Mouse (Mus musculus) CH12.LX (cell line): ENCODE results near the gene Fosl1. TPM values are rescaled to one million over a fixed set of nuclear protein-coding genes. Genes with fewer than 3 reads are reported as not detected.
A peak's percentile ranks its signal among the peaks of the same experiment; 100 is the strongest.

Source experiments
- DNase-seq: peaks from one replicate; pipeline ENCODE4 v3.0.0-alpha.2; 2013; ENCODE audit errors: extremely low read depth
- H3K27ac ChIP-seq: 2 replicates; pipeline ENCODE4 v1.5.1; 2012; ENCODE audit warnings: low read depth, mild to moderate bottlenecking, control low read depth, moderate library complexity; ENCODE audit not compliant: insufficient read depth
- H3K27me3 ChIP-seq: replicated peaks from 2 replicates; pipeline ENCODE3; 2012; ENCODE audit warnings: inconsistent platforms
- H3K36me3 ChIP-seq, 2 experiments: replicated peaks in 1 of 2; 2 replicates each; pipeline versions ENCODE3 to v1.6.1; 2012; ENCODE audit warnings: inconsistent platforms in 1 of 2, low read length in 1 of 2, mild to moderate bottlenecking in 1 of 2, mixed read lengths in 1 of 2, moderate library complexity in 1 of 2; ENCODE audit not compliant: control insufficient read depth in 1 of 2, insufficient read depth in 1 of 2
- H3K4me1 ChIP-seq, 2 experiments: 2 replicates each; pipeline ENCODE4 v1.6.1; 2012; ENCODE audit warnings: inconsistent platforms in 1 of 2, moderate library complexity in 1 of 2; ENCODE audit not compliant: insufficient read depth in 2 of 2, control insufficient read depth in 1 of 2
- H3K4me2 ChIP-seq: 2 replicates; pipeline ENCODE4 v1.6.1; 2012; ENCODE audit warnings: low read depth, mild to moderate bottlenecking, control low read depth; ENCODE audit not compliant: poor library complexity, insufficient read depth, severe bottlenecking
- H3K4me3 ChIP-seq, 3 experiments: fragments of 150-350 bp in 1 of 3; sonication (generic) in 1 of 3; replicated peaks in 1 of 3; 2 replicates each; pipeline versions ENCODE3 to v1.5.1; 2011 to 2012; ENCODE audit warnings: low read depth in 2 of 3, low read length in 2 of 3, mild to moderate bottlenecking in 2 of 3, moderate library complexity in 2 of 3, control low read depth in 1 of 3, improper control_type of control experiment in 1 of 3, inconsistent platforms in 1 of 3, mixed read lengths in 1 of 3; ENCODE audit not compliant: poor library complexity in 1 of 3
- H3K79me2 ChIP-seq: replicated peaks from 2 replicates; pipeline ENCODE4 v1.6.1; 2012; ENCODE audit warnings: mild to moderate bottlenecking, moderate library complexity; ENCODE audit not compliant: control insufficient read depth, poor library complexity, insufficient read depth, severe bottlenecking; ENCODE audit errors: extremely low read depth
- H3K9ac ChIP-seq: 2 replicates; pipeline ENCODE4 v1.6.1; 2012; ENCODE audit warnings: low read depth, mild to moderate bottlenecking, control low read depth, moderate library complexity; ENCODE audit not compliant: insufficient read depth
- H3K9me3 ChIP-seq: replicated peaks from 2 replicates; pipeline ENCODE3; 2012; ENCODE audit warnings: low read length, inconsistent platforms, mixed read lengths
- CTCF ChIP-seq, 2 experiments: IDR thresholded peaks in 1 of 2; conservative IDR thresholded peaks in 1 of 2; 2 replicates each; pipeline ENCODE4 v1.5.1; 2011 to 2012; ENCODE audit warnings: low read depth in 2 of 2, low read length in 2 of 2, improper control_type of control experiment in 1 of 2, inconsistent platforms in 1 of 2, mild to moderate bottlenecking in 1 of 2, moderate library complexity in 1 of 2
- E2F4 ChIP-seq: IDR thresholded peaks from 2 replicates; pipeline ENCODE4 v1.6.1; 2011; ENCODE audit warnings: low read depth, low read length, improper control_type of control experiment; ENCODE audit not compliant: insufficient replicate concordance
- ELF1 ChIP-seq: IDR thresholded peaks from 2 replicates; pipeline ENCODE4 v1.6.1; 2014; ENCODE audit warnings: low read depth, mild to moderate bottlenecking, inconsistent platforms, low read length, improper control_type of control experiment
- IRF4 ChIP-seq: IDR thresholded peaks from 2 replicates; pipeline ENCODE4 v1.6.1; 2014; ENCODE audit warnings: low read depth, mild to moderate bottlenecking, inconsistent platforms, low read length, improper control_type of control experiment
- MAFK ChIP-seq: IDR thresholded peaks from 2 replicates; pipeline ENCODE4 v1.6.1; 2011; ENCODE audit warnings: low read length, improper control_type of control experiment; ENCODE audit not compliant: insufficient replicate concordance
- MEF2A ChIP-seq: IDR thresholded peaks from 2 replicates; pipeline ENCODE4 v1.6.1; 2014; ENCODE audit warnings: low read depth, mild to moderate bottlenecking, inconsistent platforms, low read length, improper control_type of control experiment, borderline replicate concordance
- MXI1 ChIP-seq: IDR thresholded peaks from 2 replicates; pipeline ENCODE4 v1.6.1; 2011; ENCODE audit warnings: mild to moderate bottlenecking, low read depth, low read length, improper control_type of control experiment
- NRF1 ChIP-seq: IDR thresholded peaks from 2 replicates; pipeline ENCODE4 v1.6.1; 2014; ENCODE audit warnings: low read depth, mild to moderate bottlenecking, inconsistent platforms, low read length, improper control_type of control experiment, moderate library complexity
- PAX5 ChIP-seq: IDR thresholded peaks from 2 replicates; pipeline ENCODE4 v1.6.1; 2012; ENCODE audit warnings: low read length, inconsistent platforms, mixed read lengths
- POLR2A ChIP-seq: IDR thresholded peaks from 2 replicates; pipeline ENCODE4 v1.6.1; 2011; ENCODE audit warnings: low read depth, mild to moderate bottlenecking, improper control_type of control experiment, low read length
- POLR2AphosphoS2 ChIP-seq: IDR thresholded peaks from 2 replicates; pipeline ENCODE4 v1.6.1; 2011; ENCODE audit warnings: low read depth, low read length, improper control_type of control experiment
- RAD21 ChIP-seq: IDR thresholded peaks from 2 replicates; pipeline ENCODE4 v1.6.1; 2011; ENCODE audit warnings: low read depth, mild to moderate bottlenecking, low read length, improper control_type of control experiment, moderate library complexity
- SIN3A ChIP-seq: IDR thresholded peaks from 2 replicates; pipeline ENCODE4 v1.6.1; 2012; ENCODE audit warnings: low read length, improper control_type of control experiment, inconsistent platforms
- TBP ChIP-seq: conservative IDR thresholded peaks from 2 replicates; pipeline ENCODE4 v1.6.1; 2011; ENCODE audit warnings: low read depth, low read length, improper control_type of control experiment
- TCF12 ChIP-seq: IDR thresholded peaks from 2 replicates; pipeline ENCODE4 v1.6.1; 2014; ENCODE audit warnings: low read depth, mild to moderate bottlenecking, inconsistent platforms, low read length, improper control_type of control experiment
- ZNF384 ChIP-seq: IDR thresholded peaks from 2 replicates; pipeline ENCODE4 v1.6.1; 2012; ENCODE audit warnings: low read depth, low read length, improper control_type of control experiment, inconsistent platforms
- dilution Hi-C: fragments of 300-500 bp; cut with MboI; formaldehyde crosslinking; loops from 2 replicates; pipeline ENCODE4 v1.14.3; 2020; ENCODE audit warnings: low sequenced_read_pairs; ENCODE audit not compliant: extremely low pct_unique_long_range_greater_than_20kb, extremely low pct_ligation_motif_present
- in situ Hi-C: fragments of 300-500 bp; cut with MboI; formaldehyde crosslinking; loops from 3 replicates; pipeline ENCODE4 v1.14.3; 2019; ENCODE audit warnings: low sequenced_read_pairs, low pct_ligation_motif_present, low pct_unique_long_range_greater_than_20kb, mixed read lengths
- polyA plus RNA-seq: library from polyadenylated mRNA; unstranded; fragments of >175 nt; gene quantifications from 2 replicates; pipeline ENCODE4 v1.2.1, GENCODE M21; 2012; ENCODE audit warnings: low read depth; ENCODE audit not compliant: insufficient read length
- total RNA-seq, 2 experiments: library from RNA; depleted of rRNA; stranded (reverse); fragments of 300-350 nt in 1 of 2; fragments of >200 nt in 1 of 2; gene quantifications; 2 replicates each; pipeline ENCODE4 v1.2.3; 2012 to 2014

Gene Fosl1
- total and polyA plus RNA-seq, 3 experiments, result not detected

GRCm38 (mm10) chr19:5495353-5496051 is 48.2 kb downstream of the Fosl1 start:
- Histone ChIP-seq H3K4me1 (peaks cover 4 to 14% of the 10 kb centered on the region in 2 experiments), H3K79me2 (peaks cover 24% of the 10 kb centered on the region), H3K4me3 (no peak overlapping the region), H3K9me3 (no peaks in the 10 kb centered on the region), H3K4me2 (no peak overlapping the region), H3K9ac (no peak overlapping the region), H3K27me3 (no peaks in the 10 kb centered on the region), H3K36me3 (peaks cover 51 to 70% of the 10 kb centered on the region in 2 experiments), H3K27ac (no peak overlapping the region)
- dilution Hi-C loops, result no loop called here
- DNase-seq, result no peak
- in situ Hi-C loops, result no loop called here
- TF ChIP-seq POLR2A (peak; percentile 23), POLR2AphosphoS2 (peak; percentile 60), NRF1 (no peak), ELF1 (no peak)

DNA sequence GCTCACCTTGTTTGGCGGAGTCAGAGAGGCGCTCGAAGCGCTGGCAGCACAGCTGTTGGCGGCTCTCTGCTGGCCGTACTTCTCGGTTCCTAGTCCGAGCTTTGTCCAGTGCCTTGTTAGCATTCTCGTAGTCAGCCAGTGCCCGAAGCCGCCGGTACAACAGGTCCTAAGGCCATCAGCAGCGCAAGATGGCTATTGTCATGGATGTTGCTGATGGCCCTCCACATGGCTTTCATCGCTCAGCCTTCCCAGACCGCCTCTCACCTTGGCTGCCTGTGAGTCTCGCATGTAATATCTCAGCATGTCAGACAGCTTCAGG is 48.7 kb downstream of the Fosl1 start:
- Histone ChIP-seq H3K4me1 (peaks cover 4 to 14% of the 10 kb centered on the region in 2 experiments), H3K9ac (no peak overlapping the region), H3K4me2 (no peak overlapping the region), H3K9me3 (no peaks in the 10 kb centered on the region), H3K27me3 (no peaks in the 10 kb centered on the region), H3K79me2 (peaks cover 24% of the 10 kb centered on the region), H3K4me3 (no peak overlapping the region), H3K36me3 (peaks cover 51 to 73% of the 10 kb centered on the region in 2 experiments)
- dilution Hi-C loops, result no loop called here
- peak; percentile 36; the same call in 1 of the 2 replicates for TF ChIP-seq POLR2AphosphoS2
- no peak for TF ChIP-seq TBP
- TF ChIP-seq TCF12, result no peak
- no peak for TF ChIP-seq E2F4
- TF ChIP-seq MXI1, result no peak
- no peak for TF ChIP-seq ZNF384
- TF ChIP-seq, all 38 proteins: peak for 1
- no peak overlapping the region for H3K27ac ChIP-seq
- in situ Hi-C loops, result no loop called here
- no peak for DNase-seq

DNA sequence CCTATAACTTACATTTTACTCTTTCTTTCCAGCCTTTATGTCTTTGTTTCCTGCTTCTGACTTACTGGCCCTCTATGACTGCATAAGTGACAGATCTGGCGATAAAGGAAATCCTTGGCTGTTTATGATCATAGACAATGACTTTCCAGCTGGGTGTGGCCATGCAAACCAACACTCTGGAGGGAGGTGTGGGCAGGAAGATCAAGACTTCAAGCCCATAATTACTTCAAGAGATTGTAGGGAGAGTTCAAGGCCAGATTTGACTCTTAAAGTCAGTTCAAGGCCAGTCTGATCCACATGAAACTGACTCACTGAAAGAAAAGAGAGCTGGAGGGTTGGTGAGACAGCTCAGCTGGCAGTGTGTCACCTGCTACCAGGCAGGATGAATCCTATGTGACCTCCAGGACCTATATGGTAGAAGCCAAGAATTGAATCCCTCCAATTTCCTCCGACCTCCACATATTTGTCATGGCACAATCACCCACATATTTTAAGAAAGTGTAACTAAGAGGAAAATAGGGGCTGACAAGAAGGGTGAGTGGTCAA is 53.1 kb downstream of the Fosl1 start:
- dilution Hi-C loops, result no loop called here
- H3K4me3 ChIP-seq, result no peak overlapping the region
- no peaks in the 10 kb centered on the region for H3K27me3 ChIP-seq
- no peaks in the 10 kb centered on the region for H3K9me3 ChIP-seq
- H3K27ac ChIP-seq, result no peak overlapping the region
- H3K4me2 ChIP-seq, result no peak overlapping the region
- TF ChIP-seq CTCF (conservative IDR thresholded peaks at IDR 0.05 in 1 of 2, IDR thresholded peaks at IDR 0.05 in 1 of 2; ENCODE audit: low read depth in 2 of 2, low read length in 2 of 2) (no peak), NRF1 (no peak), SIN3A (no peak), PAX5 (no peak), MAFK (no peak), ZNF384 (no peak), MEF2A (no peak), RAD21 (no peak), IRF4 (no peak)
- TF ChIP-seq, all 38 proteins: peak for 0
- H3K4me1 ChIP-seq, result no peaks in the 10 kb centered on the region; a peak in 1 of 4 replicates
- in situ Hi-C loops, result no loop called here
- H3K79me2 ChIP-seq, result no peaks in the 10 kb centered on the region
- no peak overlapping the region for H3K9ac ChIP-seq
- no peak for DNase-seq
- peaks cover 27 to 59% of the 10 kb centered on the region in 2 experiments for H3K36me3 ChIP-seq
